Mouse (Mus musculus) midbrain, postnatal 0 days (tissue): ENCODE measurements around the gene Rtn4ip1. TPM values are rescaled to one million over a fixed set of nuclear protein-coding genes. Genes with fewer than 3 reads are reported as not detected.
"Not testable (repeated sequence)": the region's sequence is repeated elsewhere in the genome, so short reads cannot be mapped to it uniquely, and the experiment has no call there.

Experiments used
- ATAC-seq: fragments of 200-750 bp; cut with Nextera tagmentation; 2 replicates; pipeline ENCODE4 v1.8.0; 2017; ENCODE audit warnings: moderate number of reproducible peaks, mild to moderate bottlenecking, moderate TSS enrichment, moderate library complexity; ENCODE audit not compliant: low FRiP score
- DNase-seq: peaks from one replicate; pipeline ENCODE4 v3.0.0-alpha.2; 2015; ENCODE audit warnings: low spot score
- H3K27ac ChIP-seq: fragments of 300-500 bp; sonication (generic); 2 replicates; pipeline ENCODE4 v1.5.1; 2014; ENCODE audit warnings: low read depth, mild to moderate bottlenecking, low read length, mixed read lengths
- H3K27me3 ChIP-seq: fragments of 300-500 bp; sonication (generic); 2 replicates; pipeline ENCODE4 v1.6.1; 2014; ENCODE audit warnings: low read length, control low read depth, mixed read lengths; ENCODE audit not compliant: insufficient read depth
- H3K36me3 ChIP-seq: fragments of 300-500 bp; sonication (generic); 2 replicates; pipeline ENCODE4 v1.6.1; 2014; ENCODE audit warnings: low read length, control low read depth, mixed read lengths; ENCODE audit not compliant: insufficient read depth
- H3K4me1 ChIP-seq: fragments of 300-500 bp; sonication (generic); 2 replicates; pipeline ENCODE4 v1.6.1; 2014; ENCODE audit warnings: mild to moderate bottlenecking, control low read depth, antibody characterized with exemption, low read length, mixed read lengths; ENCODE audit not compliant: insufficient read depth
- H3K4me2 ChIP-seq: fragments of 300-500 bp; sonication (generic); 2 replicates; pipeline ENCODE4 v1.6.1; 2014; ENCODE audit warnings: low read depth, mild to moderate bottlenecking, low read length, mixed read lengths; ENCODE audit not compliant: poor library complexity, severe bottlenecking
- H3K4me3 ChIP-seq: fragments of 300-500 bp; sonication (generic); 2 replicates; pipeline ENCODE4 v1.5.1; 2014; ENCODE audit warnings: low read depth, mild to moderate bottlenecking, low read length, moderate library complexity
- H3K9ac ChIP-seq: fragments of 300-500 bp; sonication (generic); replicated peaks from 2 replicates; pipeline ENCODE4 v1.6.1; 2014; ENCODE audit warnings: mild to moderate bottlenecking, low read length, moderate library complexity, mixed read lengths; ENCODE audit not compliant: poor library complexity, severe bottlenecking
- H3K9me3 ChIP-seq: fragments of 300-500 bp; sonication (generic); 2 replicates; pipeline ENCODE4 v1.6.1; 2016; ENCODE audit warnings: low read length, control low read depth
- CTCF ChIP-seq: IDR thresholded peaks from 2 replicates; pipeline ENCODE4 v1.5.1; 2016; ENCODE audit warnings: antibody characterized with exemption, mild to moderate bottlenecking
- WGBS: fragments of 180-500 bp; shearing (Covaris S2); extraction: QIAGEN DNeasy Blood & Tissue Kit; methylation state at CpG from one replicate; pipeline ENCODE4 v1.1.7; 2014; 5-methylcytosine and 5-hydroxymethylcytosine counted together
- polyA plus RNA-seq: library from polyadenylated mRNA; unstranded; fragments of >200 nt; fragmentation: Nextera tagmentation; extraction: Ambion mirVana; gene quantifications from 2 replicates; pipeline ENCODE4 v1.2.1, GENCODE M21; 2015
- total RNA-seq: library from RNA; depleted of rRNA; stranded (reverse); fragments of >200 nt; gene quantifications from 2 replicates; pipeline ENCODE4 v1.2.3, GENCODE M21; 2014

Gene Rtn4ip1
- total and polyA plus RNA-seq, 2 experiments from 2014 or later = 3.7 to 8.9 TPM

DNA sequence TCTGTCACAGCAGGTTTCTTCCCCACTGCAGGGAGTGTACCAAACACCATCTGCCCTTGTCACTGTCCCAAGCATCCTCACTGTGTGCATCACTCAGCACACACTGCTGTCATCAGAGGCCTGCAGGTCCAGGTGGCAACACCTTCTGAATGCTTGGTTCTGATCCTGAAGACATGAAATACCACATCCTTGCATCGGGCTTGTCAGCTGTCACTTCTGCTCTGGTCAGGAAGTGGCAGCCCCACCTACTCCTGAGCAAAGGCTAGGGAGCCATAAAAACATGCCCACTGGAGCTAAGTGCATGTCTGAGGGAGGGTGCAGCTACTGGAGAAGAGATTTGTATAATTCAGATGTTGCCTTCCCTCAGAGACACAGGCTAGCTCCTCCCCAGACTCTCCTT, 78.5 kb downstream of the Rtn4ip1 start:
- no peak overlapping the region for H3K4me2 ChIP-seq
- H3K9me3 ChIP-seq = no peaks in the 10 kb centered on the region
- no peaks in the 10 kb centered on the region for H3K27me3 ChIP-seq
- 78% methylated on average over 1 of the region's 1 CpGs for WGBS
- ATAC-seq (no peak), DNase-seq (no peak)
- TF ChIP-seq CTCF = no peak
- H3K36me3 ChIP-seq = no peaks in the 10 kb centered on the region
- H3K4me3 ChIP-seq = no peak overlapping the region
- H3K27ac ChIP-seq = no peak overlapping the region
- H3K9ac ChIP-seq = no peak overlapping the region
- no peaks in the 10 kb centered on the region for H3K4me1 ChIP-seq

DNA sequence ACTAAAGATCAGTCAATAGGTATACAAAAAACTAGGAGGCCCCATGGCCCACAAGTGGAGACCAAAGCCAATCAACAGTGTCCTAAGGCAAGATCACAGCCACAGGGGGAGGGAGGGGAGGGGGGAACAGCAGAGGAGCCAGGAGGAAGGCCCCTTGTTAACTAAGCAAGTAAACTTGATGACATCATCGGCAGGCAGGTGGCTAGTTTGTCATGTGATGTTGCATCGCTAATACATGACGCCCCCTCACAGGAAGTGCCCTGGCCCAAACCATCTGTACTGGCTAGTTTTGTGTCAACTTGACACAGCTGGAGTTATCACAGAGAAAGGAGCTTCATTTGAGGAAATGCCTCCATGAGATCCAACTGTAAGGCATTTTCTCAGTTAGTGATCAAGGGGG, 79.1 kb downstream of the Rtn4ip1 start:
- not testable (repeated sequence) for H3K36me3 ChIP-seq, H3K4me1 ChIP-seq, ATAC-seq, H3K27me3 ChIP-seq, H3K4me3 ChIP-seq, H3K9me3 ChIP-seq, H3K27ac ChIP-seq, DNase-seq, H3K9ac ChIP-seq, H3K4me2 ChIP-seq
- WGBS = 91% methylated on average over 3 of the region's 3 CpGs

DNA sequence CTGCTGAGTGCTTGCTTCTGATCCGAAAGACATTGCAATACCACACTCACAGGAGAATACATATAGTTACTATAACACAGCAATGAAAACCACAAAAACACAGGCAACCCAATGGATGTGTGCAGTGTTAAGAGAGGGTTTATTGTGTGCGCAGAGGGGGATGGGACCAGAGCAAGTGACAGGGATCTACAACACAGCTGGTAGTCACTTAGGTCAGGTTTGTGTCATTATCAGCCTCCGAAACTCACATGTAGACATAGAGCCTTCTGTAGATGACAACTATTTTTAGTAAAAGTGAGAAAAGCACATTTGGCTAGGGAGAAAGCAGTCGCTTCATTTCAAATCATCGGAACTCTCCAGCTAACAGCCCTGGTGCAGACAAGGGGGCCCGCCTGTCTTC, 80.9 kb downstream of the Rtn4ip1 start:
- no peak overlapping the region for H3K27ac ChIP-seq
- H3K36me3 ChIP-seq = no peaks in the 10 kb centered on the region
- DNase-seq (no peak), ATAC-seq (no peak)
- H3K4me1 ChIP-seq = no peaks in the 10 kb centered on the region
- H3K4me2 ChIP-seq = no peak overlapping the region
- no peak overlapping the region for H3K9ac ChIP-seq
- H3K4me3 ChIP-seq = no peak overlapping the region
- no peaks in the 10 kb centered on the region for H3K27me3 ChIP-seq
- 88% methylated on average over 6 of the region's 6 CpGs for WGBS
- TF ChIP-seq CTCF = no peak
- no peaks in the 10 kb centered on the region for H3K9me3 ChIP-seq

DNA sequence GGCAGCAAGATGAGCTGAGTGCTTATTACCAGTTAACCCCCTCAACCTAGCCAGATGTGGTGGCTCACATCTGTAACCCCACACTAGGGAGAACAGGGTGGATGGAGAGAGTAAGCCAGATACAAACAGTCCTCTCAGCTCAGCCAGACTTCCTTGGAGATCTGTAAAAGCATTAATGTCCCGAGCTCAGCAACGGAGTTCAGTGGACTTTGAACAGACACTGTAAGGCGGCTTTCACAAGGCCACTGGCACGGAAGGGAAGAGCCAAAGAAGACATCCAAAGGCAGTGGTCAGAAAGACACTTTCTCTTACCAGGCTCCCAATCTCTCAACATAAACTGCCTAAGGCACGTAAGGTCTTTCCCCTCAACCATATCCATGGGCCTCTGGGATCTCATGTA, 81.6 kb downstream of the Rtn4ip1 start:
- no peak overlapping the region for H3K4me3 ChIP-seq
- H3K9me3 ChIP-seq = no peaks in the 10 kb centered on the region
- TF ChIP-seq CTCF = no peak
- H3K27me3 ChIP-seq = no peaks in the 10 kb centered on the region
- H3K4me1 ChIP-seq = no peaks in the 10 kb centered on the region
- DNase-seq = no peak
- no peak for ATAC-seq
- no peaks in the 10 kb centered on the region for H3K36me3 ChIP-seq
- WGBS = 87% methylated on average over 5 of the region's 5 CpGs
- H3K27ac ChIP-seq = no peak overlapping the region
- no peak overlapping the region for H3K9ac ChIP-seq
- H3K4me2 ChIP-seq = no peak overlapping the region

DNA sequence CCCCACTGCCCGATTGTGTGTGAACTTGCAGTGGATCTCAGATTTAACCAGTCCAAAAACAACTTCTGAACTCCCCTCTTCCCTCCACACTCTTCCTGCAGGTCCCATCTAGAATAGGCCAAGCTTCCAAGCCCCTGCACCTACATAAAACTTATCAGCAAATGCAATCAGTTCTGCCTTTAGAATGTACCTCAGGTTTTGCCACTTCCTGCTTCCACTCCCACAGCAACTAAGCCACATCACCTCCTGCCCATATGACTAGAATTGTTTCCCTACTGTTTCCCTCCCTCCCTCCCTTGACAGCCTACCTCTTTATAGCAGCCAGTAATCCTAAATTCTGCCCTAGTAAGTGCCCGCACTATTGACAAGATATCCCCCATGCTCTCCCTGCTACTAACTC, 82.3 kb downstream of the Rtn4ip1 start:
- no peak for TF ChIP-seq CTCF
- H3K27me3 ChIP-seq = no peaks in the 10 kb centered on the region
- no peaks in the 10 kb centered on the region for H3K36me3 ChIP-seq
- H3K4me2 ChIP-seq = no peak overlapping the region
- no peak for ATAC-seq
- H3K4me1 ChIP-seq = no peaks in the 10 kb centered on the region
- no peaks in the 10 kb centered on the region for H3K9me3 ChIP-seq
- no peak overlapping the region for H3K4me3 ChIP-seq
- DNase-seq = no peak
- H3K27ac ChIP-seq = no peak overlapping the region
- H3K9ac ChIP-seq = no peak overlapping the region
- WGBS = 94% methylated on average over 2 of the region's 2 CpGs

DNA sequence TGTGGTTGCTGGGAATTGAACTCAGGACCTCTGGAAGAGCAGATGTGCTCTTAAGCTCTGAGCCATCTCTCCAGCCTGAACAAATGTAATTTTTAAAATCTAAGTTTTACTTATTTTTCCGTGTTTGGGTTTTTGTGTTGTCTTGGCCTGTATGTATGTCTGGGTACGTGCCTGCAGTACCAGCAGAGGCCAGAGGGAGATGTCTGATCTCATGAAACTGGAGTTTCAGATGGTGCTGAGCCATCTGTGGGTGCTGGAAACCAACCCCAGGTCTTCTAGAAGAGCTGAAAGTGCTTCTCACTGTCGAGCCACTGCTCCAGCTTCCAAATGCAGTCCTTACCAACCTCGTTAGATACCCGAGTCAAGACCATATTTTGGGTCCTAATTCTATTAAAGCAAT, 89.7 kb downstream of the Rtn4ip1 start:
- H3K27me3 ChIP-seq = no peaks in the 10 kb centered on the region
- ATAC-seq (no peak), DNase-seq (no peak)
- no peaks in the 10 kb centered on the region for H3K9me3 ChIP-seq
- no peaks in the 10 kb centered on the region for H3K4me1 ChIP-seq
- H3K36me3 ChIP-seq = no peaks in the 10 kb centered on the region
- H3K9ac ChIP-seq = no peak overlapping the region
- 98% methylated on average over 5 of the region's 5 CpGs for WGBS
- H3K4me2 ChIP-seq = no peak overlapping the region
- H3K27ac ChIP-seq = no peak overlapping the region
- H3K4me3 ChIP-seq = no peak overlapping the region
- TF ChIP-seq CTCF = peak; percentile 24; the same call in 1 of the 2 replicates

DNA sequence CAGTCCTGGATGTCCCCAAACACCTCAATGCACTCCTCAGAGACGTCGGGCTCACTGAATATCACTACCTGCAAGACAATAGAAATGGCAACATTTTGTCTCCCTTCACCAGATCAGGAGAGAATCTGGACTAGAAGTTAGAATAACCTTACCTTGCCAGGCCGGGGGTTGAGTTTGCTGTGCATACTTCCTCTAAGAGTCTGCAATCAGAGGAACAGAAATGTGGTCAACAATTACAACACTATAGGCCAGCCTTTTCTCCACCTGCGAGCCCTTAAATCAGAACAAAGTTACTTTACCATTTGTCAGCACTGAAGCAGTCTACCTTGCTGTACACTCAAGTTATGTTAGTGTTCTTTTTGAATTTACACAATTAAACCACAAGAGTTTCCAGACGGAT, 90.9 kb downstream of the Rtn4ip1 start:
- Histone ChIP-seq H3K27ac (no peak overlapping the region), H3K4me2 (no peak overlapping the region), H3K4me3 (no peak overlapping the region), H3K4me1 (no peaks in the 10 kb centered on the region), H3K9me3 (no peaks in the 10 kb centered on the region), H3K27me3 (no peaks in the 10 kb centered on the region), H3K36me3 (no peaks in the 10 kb centered on the region), H3K9ac (no peak overlapping the region)
- DNase-seq (no peak), ATAC-seq (no peak)
- TF ChIP-seq CTCF = no peak
- 87% methylated on average over 5 of the region's 5 CpGs for WGBS
